Mouse (Mus musculus) heart, embryonic 16.5 days (tissue): Measurements from ENCODE around the gene Ppard. TPM values are rescaled to one million over a fixed set of nuclear protein-coding genes. Genes with fewer than 3 reads are reported as not detected.
A peak's percentile ranks its signal among the peaks of the same experiment; 100 is the strongest.

ENCODE experiments used
- ATAC-seq: fragments of 200-750 bp; cut with Nextera tagmentation; replicated peaks from 2 replicates; pipeline ENCODE4 v1.8.0; 2017; ENCODE audit warnings: moderate number of reproducible peaks; ENCODE audit not compliant: insufficient read depth, low FRiP score; ENCODE audit errors: extremely low read depth
- H3K27ac ChIP-seq: fragments of 300-500 bp; sonication (generic); 2 replicates; pipeline ENCODE4 v1.5.1; 2014; ENCODE audit warnings: mild to moderate bottlenecking, low read length, control low read depth, moderate library complexity
- H3K27me3 ChIP-seq: fragments of 300-500 bp; sonication (generic); 2 replicates; pipeline ENCODE4 v1.6.1; 2014; ENCODE audit warnings: low read length, mixed read lengths; ENCODE audit not compliant: control insufficient read depth, insufficient read depth
- H3K36me3 ChIP-seq: fragments of 300-500 bp; sonication (generic); 2 replicates; pipeline ENCODE4 v1.6.1; 2014; ENCODE audit not compliant: control insufficient read depth, insufficient read depth
- H3K4me1 ChIP-seq: fragments of 300-500 bp; sonication (generic); 2 replicates; pipeline ENCODE4 v1.6.1; 2014; ENCODE audit warnings: low read length, mixed read lengths; ENCODE audit not compliant: control insufficient read depth, insufficient read depth
- H3K4me2 ChIP-seq: fragments of 300-500 bp; sonication (generic); 2 replicates; pipeline ENCODE4 v1.6.1; 2014; ENCODE audit warnings: low read depth, mild to moderate bottlenecking, control low read depth, low read length
- H3K4me3 ChIP-seq: fragments of 300-500 bp; sonication (generic); 2 replicates; pipeline ENCODE4 v1.5.1; 2014; ENCODE audit warnings: mild to moderate bottlenecking, control low read depth, low read length
- H3K9ac ChIP-seq: fragments of 300-500 bp; sonication (generic); 2 replicates; pipeline ENCODE4 v1.6.1; 2014; ENCODE audit warnings: low read length, control low read depth
- H3K9me3 ChIP-seq: fragments of 300-500 bp; sonication (generic); replicated peaks from 2 replicates; pipeline ENCODE4 v1.6.1; 2016; ENCODE audit warnings: low read length; ENCODE audit not compliant: control insufficient read depth
- WGBS: fragments of 180-500 bp; shearing (Covaris S2); extraction: QIAGEN DNeasy Blood & Tissue Kit; methylation state at CpG from one replicate; pipeline ENCODE4 v1.1.7; 2014; 5-methylcytosine and 5-hydroxymethylcytosine counted together
- polyA plus RNA-seq: library from polyadenylated mRNA; unstranded; fragments of >200 nt; fragmentation: Nextera tagmentation; extraction: Ambion mirVana; gene quantifications from 2 replicates; pipeline ENCODE4 v1.2.1, GENCODE M21; 2015

Gene Ppard
- polyA plus RNA-seq, 1 experiment from 2014 or later = 1.2 TPM

DNA sequence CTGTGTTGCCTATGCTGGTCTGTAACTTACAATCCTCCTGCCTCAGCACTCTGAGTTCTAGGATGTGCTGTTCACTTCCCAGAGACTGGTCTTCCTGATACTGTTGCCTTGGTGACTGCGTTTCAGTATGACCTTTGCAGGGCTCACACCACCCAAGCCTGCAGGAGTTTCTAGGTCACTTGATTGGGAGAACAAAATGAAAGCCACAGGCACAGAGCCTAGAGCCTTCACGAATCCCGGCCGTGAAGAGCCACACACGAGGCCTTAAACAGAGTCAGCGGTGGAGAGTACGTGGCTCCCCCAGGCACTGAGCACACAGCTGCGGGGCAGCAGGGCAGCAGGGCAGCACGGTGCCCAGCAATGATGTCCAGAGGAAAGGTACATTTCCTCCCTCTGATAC, 25.8 kb downstream of the Ppard start:
- 87% methylated on average over 9 of the region's 9 CpGs for WGBS
- no peak overlapping the region for H3K4me3 ChIP-seq
- H3K4me2 ChIP-seq = no peak overlapping the region
- H3K27me3 ChIP-seq = no peaks in the 10 kb centered on the region
- ATAC-seq = no peak
- no peak overlapping the region for H3K27ac ChIP-seq
- peaks cover 6% of the 10 kb centered on the region; the same call in 1 of the 2 replicates for H3K9me3 ChIP-seq
- H3K4me1 ChIP-seq = peaks cover 33% of the 10 kb centered on the region
- H3K36me3 ChIP-seq = no peaks in the 10 kb centered on the region
- no peak overlapping the region for H3K9ac ChIP-seq

DNA sequence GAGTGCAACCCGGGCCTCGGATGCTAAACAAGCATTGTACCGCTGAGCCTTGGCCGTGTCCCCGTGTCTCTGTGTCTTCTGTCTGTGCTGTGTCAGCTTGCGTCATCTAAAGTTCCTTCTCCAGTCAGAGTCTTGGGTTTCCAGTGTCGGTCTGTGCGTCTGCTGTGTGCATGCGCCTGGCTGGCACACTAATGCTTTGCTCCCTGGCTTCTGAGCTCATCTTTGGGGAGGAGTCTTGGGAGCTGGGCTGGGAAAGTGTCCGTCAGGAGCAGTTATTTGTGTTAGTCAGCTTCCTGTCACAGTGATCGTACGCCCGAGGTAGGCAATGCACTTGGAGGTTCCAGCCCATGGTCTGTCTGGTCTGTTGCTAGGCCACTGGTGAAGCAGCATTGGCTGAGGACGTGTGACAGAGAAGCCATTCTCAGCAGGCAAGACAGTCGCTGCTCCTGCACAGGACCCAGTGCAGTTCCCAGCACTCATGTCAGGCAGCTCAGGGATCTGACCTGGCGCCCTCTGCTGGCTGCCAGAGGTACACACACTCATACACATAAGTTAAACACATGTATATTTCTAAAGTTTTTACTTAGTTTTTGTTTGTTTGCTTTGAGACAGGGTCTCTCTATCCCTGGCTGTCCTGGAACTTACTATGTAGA, 27.5 kb downstream of the Ppard start:
- Histone ChIP-seq H3K27me3 (no peaks in the 10 kb centered on the region), H3K36me3 (no peaks in the 10 kb centered on the region), H3K27ac (no peak overlapping the region), H3K4me1 (peaks cover 35% of the 10 kb centered on the region), H3K9me3 (peaks cover 6% of the 10 kb centered on the region; the same call in 1 of the 2 replicates), H3K4me3 (no peak overlapping the region), H3K4me2 (no peak overlapping the region), H3K9ac (no peak overlapping the region)
- WGBS = 74% methylated on average over 16 of the region's 16 CpGs
- ATAC-seq = no peak

DNA sequence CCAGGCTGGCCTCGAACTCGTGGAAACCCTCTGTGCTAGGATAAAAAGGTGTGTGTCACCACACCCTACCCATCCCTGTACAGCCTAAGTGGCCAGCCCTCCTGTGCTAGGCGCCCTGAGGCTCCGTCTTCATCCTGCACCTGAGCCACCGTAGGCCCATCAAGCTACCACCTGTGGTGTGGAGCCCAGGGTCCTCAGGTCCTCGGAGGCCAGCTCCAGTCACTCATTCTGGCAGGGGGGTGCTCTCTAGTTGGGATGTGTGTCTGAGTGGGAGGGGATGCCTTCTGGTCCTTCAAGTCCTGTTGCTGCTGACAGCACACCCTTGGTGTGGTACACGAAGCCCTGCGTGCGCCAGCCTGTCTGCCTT, 28.0 kb downstream of the Ppard start:
- WGBS = 84% methylated on average over 9 of the region's 9 CpGs
- no peaks in the 10 kb centered on the region for H3K27me3 ChIP-seq
- H3K9me3 ChIP-seq = peaks cover 6% of the 10 kb centered on the region; the same call in 1 of the 2 replicates
- ATAC-seq = no peak
- H3K4me1 ChIP-seq = peaks cover 34% of the 10 kb centered on the region
- H3K4me2 ChIP-seq = no peak overlapping the region
- H3K4me3 ChIP-seq = no peak overlapping the region
- H3K27ac ChIP-seq = no peak overlapping the region
- H3K36me3 ChIP-seq = no peaks in the 10 kb centered on the region
- no peak overlapping the region for H3K9ac ChIP-seq

DNA sequence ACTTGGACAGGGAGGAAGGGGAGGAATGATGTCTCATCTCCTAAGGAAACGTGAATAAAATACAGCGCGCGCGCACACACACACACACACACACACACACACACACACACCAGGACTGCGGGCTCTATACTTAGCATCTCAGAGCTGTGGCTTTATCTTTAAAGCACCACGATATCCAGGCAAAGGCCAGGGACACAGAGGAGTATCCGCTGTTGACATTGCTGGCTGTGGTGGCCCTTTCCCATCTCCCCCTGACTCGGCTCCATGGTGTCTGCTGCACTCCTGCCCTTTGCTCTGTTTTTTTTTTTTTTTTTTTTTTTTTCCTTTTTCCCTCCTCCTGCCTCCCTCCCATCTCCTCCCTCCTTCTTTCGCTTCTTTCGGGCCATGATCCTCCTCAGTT, 29.3 kb downstream of the Ppard start:
- no peak overlapping the region for H3K9ac ChIP-seq

DNA sequence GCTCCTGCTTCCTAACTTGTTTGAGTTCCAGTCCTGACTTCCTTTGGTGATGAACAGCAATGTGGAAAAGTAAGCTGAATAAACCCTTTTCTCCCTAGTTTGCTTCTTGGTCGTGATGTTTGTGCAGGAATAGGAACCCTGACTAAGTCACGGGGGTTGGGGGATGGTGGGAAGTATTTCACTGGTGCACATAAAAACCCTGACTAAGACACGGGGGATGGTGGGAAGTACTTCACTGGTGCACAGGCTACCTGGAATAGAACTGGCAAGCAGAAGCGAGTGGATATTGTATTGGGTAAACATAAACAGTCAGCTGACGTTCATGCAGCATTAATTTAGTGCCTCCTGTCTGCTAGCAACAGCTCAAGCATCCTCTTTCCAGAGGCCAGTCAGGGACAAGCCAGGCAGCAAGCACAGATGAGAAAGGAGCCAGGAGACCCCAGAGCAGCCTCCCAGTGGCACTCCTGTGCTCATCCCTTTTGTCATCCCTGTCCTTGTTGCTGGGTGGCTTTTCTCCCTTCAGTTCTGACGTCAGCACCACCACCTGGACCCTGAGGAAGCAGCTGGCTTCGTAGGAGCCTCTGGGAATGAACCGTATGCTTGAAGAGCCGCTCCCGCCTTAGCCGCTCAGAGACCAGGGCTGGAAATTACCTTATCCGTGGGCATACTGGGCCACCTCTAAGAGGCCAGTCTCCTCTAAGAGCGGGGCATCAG, 30.8 kb downstream of the Ppard start:
- peaks cover 15% of the 10 kb centered on the region for H3K4me1 ChIP-seq
- no peak for ATAC-seq
- 69% methylated on average over 13 of the region's 13 CpGs for WGBS
- no peaks in the 10 kb centered on the region for H3K27me3 ChIP-seq
- peaks cover 6% of the 10 kb centered on the region; the same call in 1 of the 2 replicates for H3K9me3 ChIP-seq
- H3K36me3 ChIP-seq = no peaks in the 10 kb centered on the region
- H3K27ac ChIP-seq = no peak overlapping the region
- no peak overlapping the region for H3K4me3 ChIP-seq
- no peak overlapping the region for H3K4me2 ChIP-seq
- no peak overlapping the region for H3K9ac ChIP-seq

More for the DNA sequence above, 29.3 kb downstream of the Ppard start:
- Histone ChIP-seq H3K4me1 (peaks cover 26% of the 10 kb centered on the region), H3K9me3 (peaks cover 6% of the 10 kb centered on the region; the same call in 1 of the 2 replicates), H3K36me3 (no peaks in the 10 kb centered on the region), H3K4me2 (no peak overlapping the region; the same call in 1 of the 2 replicates), H3K4me3 (no peak overlapping the region), H3K27me3 (no peaks in the 10 kb centered on the region), H3K27ac (no peak overlapping the region)
- peak; percentile 55 for ATAC-seq
- 34% methylated on average over 11 of the region's 11 CpGs for WGBS

DNA sequence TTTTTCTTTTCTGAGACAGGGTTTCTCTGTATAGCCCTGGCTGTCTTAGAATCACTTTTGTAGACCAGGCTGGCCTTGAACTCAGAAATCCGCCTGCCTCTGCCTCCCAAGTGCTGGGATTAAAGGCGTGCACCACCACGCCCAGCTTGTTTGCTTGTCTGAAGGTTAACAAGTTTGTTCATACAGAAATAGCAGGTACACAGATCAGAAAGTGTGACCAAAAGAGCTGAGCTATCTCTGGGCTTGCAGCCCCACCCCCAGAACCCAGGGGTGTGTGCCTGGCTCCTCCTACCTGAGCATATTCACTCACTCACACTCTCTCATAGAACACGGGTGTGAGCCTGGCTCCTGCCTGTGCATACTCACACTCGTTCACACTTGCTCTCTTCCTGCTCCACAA, 34.8 kb downstream of the Ppard start:
- Histone ChIP-seq H3K4me2 (no peak overlapping the region), H3K36me3 (no peaks in the 10 kb centered on the region), H3K4me3 (no peak overlapping the region), H3K9ac (no peak overlapping the region), H3K4me1 (peaks cover 6% of the 10 kb centered on the region), H3K27ac (no peak overlapping the region), H3K9me3 (no peaks in the 10 kb centered on the region), H3K27me3 (no peaks in the 10 kb centered on the region)
- 77% methylated on average over 5 of the region's 5 CpGs for WGBS
- ATAC-seq = no peak

DNA sequence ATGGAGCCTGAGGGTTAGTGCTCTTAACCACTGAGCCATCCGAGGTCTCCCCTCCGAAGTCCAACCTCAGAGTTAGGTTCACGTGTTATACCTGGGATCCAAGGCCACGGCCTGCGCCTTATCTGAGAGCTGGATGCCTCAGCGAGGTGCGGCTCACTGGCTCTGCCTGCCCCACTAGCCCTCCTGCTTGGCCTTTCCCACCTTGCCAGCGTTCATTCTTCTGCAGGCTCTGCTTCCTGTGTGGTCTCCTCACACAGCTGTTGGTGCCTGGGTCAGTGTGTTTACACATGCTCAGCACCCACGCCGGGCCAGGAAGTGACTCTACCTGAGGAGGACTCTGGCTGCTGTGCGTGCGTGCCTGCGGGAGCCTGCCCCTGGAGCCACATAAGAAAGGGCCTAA, 37.7 kb downstream of the Ppard start:
- no peak overlapping the region for H3K9ac ChIP-seq
- H3K9me3 ChIP-seq = no peaks in the 10 kb centered on the region
- ATAC-seq = no peak
- peaks cover 8% of the 10 kb centered on the region for H3K4me1 ChIP-seq
- H3K27ac ChIP-seq = 0 out of 2 replicates have a peak overlapping the region, but pooled peaks have one; percentile 16
- no peak overlapping the region for H3K4me2 ChIP-seq
- WGBS = 56% methylated on average over 13 of the region's 13 CpGs
- H3K4me3 ChIP-seq = no peak overlapping the region
- H3K27me3 ChIP-seq = no peaks in the 10 kb centered on the region
- H3K36me3 ChIP-seq = no peaks in the 10 kb centered on the region

DNA sequence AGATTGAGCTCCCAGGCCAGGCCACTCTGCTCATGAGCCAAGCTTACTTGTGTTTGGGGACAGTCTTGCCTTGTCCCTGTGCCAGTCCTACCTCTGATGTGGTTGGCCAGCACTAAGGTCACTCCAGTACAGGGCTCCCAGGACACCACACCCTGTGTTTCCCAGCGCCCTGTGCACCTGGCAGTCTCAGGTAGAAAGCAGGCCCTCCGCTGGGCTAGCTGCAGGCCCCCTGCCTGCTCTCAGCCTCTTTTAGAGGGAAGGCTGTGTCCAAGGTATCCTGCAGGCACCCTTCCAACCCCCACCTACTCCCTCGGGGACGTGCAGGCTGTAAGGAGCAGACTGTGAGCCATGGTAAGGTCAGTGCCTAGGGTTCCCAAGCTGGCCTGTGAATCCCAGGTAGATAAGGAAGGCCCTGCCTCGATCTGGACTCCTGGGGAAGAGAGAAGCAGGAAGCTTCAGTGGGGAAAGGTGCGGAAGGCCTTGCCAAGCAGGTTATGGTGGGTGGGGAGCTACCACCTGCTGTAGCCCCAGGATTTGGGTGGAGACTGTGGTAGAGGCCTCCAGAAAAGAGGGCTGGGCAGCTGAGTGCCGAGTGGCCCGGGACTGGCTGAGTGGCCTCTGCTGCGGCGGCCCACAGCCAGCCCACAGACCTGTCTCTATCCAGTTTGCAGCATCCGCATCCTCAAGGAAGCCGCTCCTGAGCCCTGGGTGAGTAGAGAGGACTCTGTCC, 39.2 kb downstream of the Ppard start:
- 80% methylated on average over 12 of the region's 12 CpGs for WGBS
- H3K27ac ChIP-seq = no peak overlapping the region
- no peaks in the 10 kb centered on the region for H3K36me3 ChIP-seq
- H3K4me1 ChIP-seq = peaks cover 5% of the 10 kb centered on the region
- H3K27me3 ChIP-seq = no peaks in the 10 kb centered on the region
- no peak for ATAC-seq
- no peak overlapping the region for H3K4me3 ChIP-seq
- no peaks in the 10 kb centered on the region for H3K9me3 ChIP-seq
- H3K4me2 ChIP-seq = no peak overlapping the region
- no peak overlapping the region for H3K9ac ChIP-seq

DNA sequence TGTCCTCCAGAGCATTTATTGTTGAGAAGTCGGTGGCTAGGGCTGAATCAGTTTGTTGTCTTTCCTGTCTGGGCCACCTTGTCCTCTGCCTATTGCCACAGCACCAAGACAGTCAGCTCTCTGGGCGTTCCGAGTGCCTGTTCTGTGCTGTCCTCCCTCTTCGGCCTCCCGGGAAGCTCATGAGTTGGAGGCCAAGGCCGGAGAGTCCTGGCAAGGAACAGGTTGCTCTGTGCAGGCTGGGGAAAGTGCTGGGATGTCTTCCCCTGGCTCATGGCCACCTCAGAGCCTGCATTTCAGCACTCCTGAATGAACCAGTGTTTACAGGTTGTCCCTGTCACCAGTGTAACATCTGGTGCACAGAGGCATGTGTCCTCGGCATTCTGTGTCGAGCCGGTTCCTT, 39.8 kb downstream of the Ppard start:
- no peak overlapping the region for H3K4me3 ChIP-seq
- 57% methylated on average over 9 of the region's 9 CpGs for WGBS
- ATAC-seq = no peak
- no peak overlapping the region for H3K9ac ChIP-seq
- H3K4me1 ChIP-seq = peaks cover 5% of the 10 kb centered on the region
- H3K27ac ChIP-seq = no peak overlapping the region
- H3K27me3 ChIP-seq = no peaks in the 10 kb centered on the region
- no peak overlapping the region for H3K4me2 ChIP-seq
- no peaks in the 10 kb centered on the region for H3K36me3 ChIP-seq
- no peaks in the 10 kb centered on the region for H3K9me3 ChIP-seq
